Mouse (Mus musculus) lung, postnatal 10 days (tissue): ENCODE measurements around the gene Agap2.
A peak's percentile ranks its signal among the peaks of the same experiment; 100 is the strongest.
"Not testable (repeated sequence)": the region's sequence is repeated elsewhere in the genome, so short reads cannot be mapped to it uniquely, and the experiment has no call there.

ENCODE experiments used
- DNase-seq: peaks from one replicate; pipeline ENCODE4 v3.0.0; 2021

Agap2 gene

GRCm38 (mm10) chr10:127059968-127060916 is 14.8 kb upstream of the Agap2 start, which contains the start of gene March9:
March9 (minus strand) TSS chr10:127060184.
- peak; percentile 80 for DNase-seq

GRCm38 (mm10) chr10:127061085-127061484 is 14.0 kb upstream of the Agap2 start:
- DNase-seq, result no peak

- no peak for DNase-seq
Observed at GRCm38 (mm10) chr10:127061513-127061912, 13.6 kb upstream of the Agap2 start.

- not testable (repeated sequence) for DNase-seq
Observed at GRCm38 (mm10) chr10:127062101-127062500, 13.0 kb upstream of the Agap2 start.

GRCm38 (mm10) chr10:127062503-127062902 is 12.6 kb upstream of the Agap2 start:
- no peak for DNase-seq

GRCm38 (mm10) chr10:127063239-127063872 is 11.7 kb upstream of the Agap2 start, which contains the start of gene Cdk4:
Cdk4 (plus strand) TSS chr10:127063534.
- peak; percentile 98 for DNase-seq

GRCm38 (mm10) chr10:127063913-127064870 is 10.9 kb upstream of the Agap2 start:
- DNase-seq, result no peak

GRCm38 (mm10) chr10:127065981-127066380 is 9.1 kb upstream of the Agap2 start:
- no peak for DNase-seq

GRCm38 (mm10) chr10:127066519-127067018 is 8.5 kb upstream of the Agap2 start:
- no peak for DNase-seq

- no peak for DNase-seq
Observed at GRCm38 (mm10) chr10:127068360-127069038, 6.6 kb upstream of the Agap2 start.

- DNase-seq, result no peak
Observed at GRCm38 (mm10) chr10:127069281-127070189, 5.5 kb upstream of the Agap2 start.

GRCm38 (mm10) chr10:127070190-127071121 is 4.6 kb upstream of the Agap2 start, which contains the start of gene Tspan31:
Tspan31 (minus strand) TSS chr10:127070264.
- DNase-seq, result peak; percentile 96

GRCm38 (mm10) chr10:127071203-127071602 is 3.9 kb upstream of the Agap2 start:
- DNase-seq, result no peak

GRCm38 (mm10) chr10:127072270-127072669 is 2.8 kb upstream of the Agap2 start:
- DNase-seq, result not testable (repeated sequence)

- not testable (repeated sequence) for DNase-seq
Observed at GRCm38 (mm10) chr10:127072969-127073368, 2.1 kb upstream of the Agap2 start.

GRCm38 (mm10) chr10:127073981-127074380 is 1.1 kb upstream of the Agap2 start:
- no peak for DNase-seq

GRCm38 (mm10) chr10:127075651-127076050 is 567 bp downstream of the Agap2 start:
- DNase-seq, result no peak

- no peak for DNase-seq
Observed at GRCm38 (mm10) chr10:127076082-127076481, 998 bp downstream of the Agap2 start.

- DNase-seq, result no peak
Observed at GRCm38 (mm10) chr10:127077515-127077914, 2.4 kb downstream of the Agap2 start.
